Mouse (Mus musculus): ENCODE results near the gene Nipa2.
A peak's percentile ranks its signal among the peaks of the same experiment; 100 is the strongest.

Gene Nipa2

DNA sequence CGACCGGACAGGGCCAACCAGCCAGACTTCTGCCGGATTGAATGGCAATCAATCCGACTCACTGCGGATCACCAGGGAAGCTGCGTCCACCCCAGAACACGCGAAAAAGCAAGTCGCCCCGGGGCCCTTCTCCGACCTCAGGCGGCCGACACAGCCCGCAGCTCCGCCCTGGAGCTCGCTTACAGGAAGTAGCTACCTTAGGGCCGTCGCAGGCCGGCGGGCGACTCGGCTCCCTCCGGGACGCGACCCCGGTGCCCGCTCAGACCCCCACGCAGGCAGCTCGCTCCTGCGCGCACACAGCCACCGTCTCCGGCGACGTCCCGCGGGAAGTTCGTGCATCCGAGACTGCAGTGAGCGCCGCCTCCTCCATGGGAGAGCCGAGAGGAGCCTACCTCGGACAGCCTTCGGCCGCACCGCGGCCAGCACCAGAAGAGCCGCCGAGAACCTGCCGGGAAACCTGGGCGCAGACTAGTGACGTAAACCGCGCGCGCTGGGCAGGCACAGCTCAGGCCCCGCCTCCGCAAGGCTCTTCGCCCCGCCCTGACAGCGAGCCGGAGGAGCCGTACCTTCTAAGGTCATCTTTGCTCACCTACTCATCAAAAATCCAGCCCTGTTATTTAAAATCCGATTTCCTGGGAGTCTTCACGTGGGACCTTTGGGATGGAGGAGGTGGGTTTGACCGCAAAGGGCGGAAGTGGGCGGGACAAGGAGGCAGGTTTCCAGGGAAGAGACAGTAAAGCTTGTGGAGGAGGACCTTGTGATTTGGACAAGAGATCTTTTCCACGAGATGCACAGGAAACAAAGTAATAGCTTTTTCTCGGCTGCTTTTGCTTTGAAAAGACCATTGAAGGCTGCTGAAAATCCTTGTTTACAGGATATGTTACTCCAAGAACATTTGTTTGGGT lies at the start of gene Nipa2:
Gene Nipa2 (minus strand): TSS at position 473 of the 905 bp plus-strand sequence.
- DNase-seq (ENCODE audit: low spot score): peak; percentile 92

GRCm38 (mm10) chr7:56011018-56011333 lies 48.7 kb upstream of the Nipa2 start:
- no peak for DNase-seq (ENCODE audit: low spot score)

DNA sequence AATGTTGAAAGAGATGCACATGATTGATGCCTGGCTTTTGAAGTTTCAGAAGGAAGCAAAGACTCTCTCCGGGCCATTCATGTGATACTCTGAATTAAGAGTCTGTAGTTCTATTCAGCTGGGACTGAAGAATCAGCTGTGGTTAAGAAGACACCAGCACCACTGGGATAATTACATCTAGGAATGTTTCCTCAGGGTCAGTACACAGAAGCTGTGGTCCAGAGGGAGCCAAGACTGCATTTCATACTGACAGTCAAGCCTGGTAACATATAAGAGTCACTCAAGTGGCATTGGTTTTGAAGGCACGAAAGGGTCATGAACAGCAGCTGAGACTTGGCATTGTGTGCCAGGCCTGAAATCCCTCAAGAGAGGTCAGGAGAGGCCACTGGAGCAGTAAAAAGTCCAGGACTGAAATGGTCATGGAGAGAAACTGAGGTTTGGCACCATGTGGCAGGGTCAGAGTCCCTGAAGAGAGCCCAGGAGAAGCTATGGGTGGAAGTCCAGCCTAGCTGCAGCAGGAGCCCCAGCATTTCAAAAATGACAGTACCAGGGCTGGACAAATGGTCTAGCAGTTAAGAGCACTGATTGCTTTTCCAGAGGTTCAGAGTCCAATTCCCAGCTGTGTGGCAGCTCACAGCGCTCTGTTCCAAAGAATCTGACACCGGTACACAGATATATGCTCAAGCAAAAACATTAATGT lies 48.2 kb upstream of the Nipa2 start:
- DNase-seq (ENCODE audit: low spot score): no peak

GRCm38 (mm10) chr7:55998997-55999396 lies 36.7 kb upstream of the Nipa2 start:
- no peak for DNase-seq (ENCODE audit: low spot score)

DNA sequence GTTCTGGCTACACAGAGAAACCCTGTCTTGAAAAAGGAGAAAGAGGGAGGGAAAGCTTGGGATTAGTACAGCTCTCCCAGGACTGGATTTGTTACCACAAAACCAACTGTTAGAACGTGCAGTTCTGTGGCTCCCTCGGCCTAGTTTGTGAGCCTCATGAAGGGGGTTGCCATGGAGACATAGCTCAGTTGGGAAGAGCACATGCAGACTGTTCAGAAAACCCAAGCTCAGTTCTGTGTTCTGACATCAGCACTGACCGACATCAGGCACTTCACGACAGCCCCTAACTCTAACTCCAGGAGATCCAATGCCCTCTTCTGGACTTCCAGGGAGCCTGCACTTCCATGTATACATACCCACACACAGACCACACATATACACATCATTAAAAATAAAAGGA lies 32.7 kb upstream of the Nipa2 start:
- DNase-seq (ENCODE audit: low spot score): no peak

GRCm38 (mm10) chr7:55991858-55992257 lies 29.6 kb upstream of the Nipa2 start:
- no peak for DNase-seq (ENCODE audit: low spot score)

DNA sequence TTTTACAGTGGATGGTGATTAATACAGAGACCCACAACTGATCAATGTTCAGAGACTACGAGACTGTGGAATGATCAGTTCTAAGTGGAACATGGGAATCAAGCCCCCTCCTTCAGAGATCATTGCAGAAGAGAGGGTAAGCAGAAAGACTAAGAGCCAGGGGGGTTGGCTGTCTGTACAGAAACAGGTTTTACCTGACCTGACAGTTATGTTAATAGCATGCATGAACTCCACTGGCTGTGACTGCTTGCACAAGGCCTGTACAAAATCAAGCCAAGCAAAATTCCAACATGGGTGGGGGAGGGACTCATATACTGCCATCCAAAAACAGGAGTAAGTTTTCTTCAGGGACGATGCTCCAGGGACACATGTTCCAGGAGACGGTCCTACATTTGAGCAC lies 28.9 kb upstream of the Nipa2 start:
- DNase-seq (ENCODE audit: low spot score): no peak

DNA sequence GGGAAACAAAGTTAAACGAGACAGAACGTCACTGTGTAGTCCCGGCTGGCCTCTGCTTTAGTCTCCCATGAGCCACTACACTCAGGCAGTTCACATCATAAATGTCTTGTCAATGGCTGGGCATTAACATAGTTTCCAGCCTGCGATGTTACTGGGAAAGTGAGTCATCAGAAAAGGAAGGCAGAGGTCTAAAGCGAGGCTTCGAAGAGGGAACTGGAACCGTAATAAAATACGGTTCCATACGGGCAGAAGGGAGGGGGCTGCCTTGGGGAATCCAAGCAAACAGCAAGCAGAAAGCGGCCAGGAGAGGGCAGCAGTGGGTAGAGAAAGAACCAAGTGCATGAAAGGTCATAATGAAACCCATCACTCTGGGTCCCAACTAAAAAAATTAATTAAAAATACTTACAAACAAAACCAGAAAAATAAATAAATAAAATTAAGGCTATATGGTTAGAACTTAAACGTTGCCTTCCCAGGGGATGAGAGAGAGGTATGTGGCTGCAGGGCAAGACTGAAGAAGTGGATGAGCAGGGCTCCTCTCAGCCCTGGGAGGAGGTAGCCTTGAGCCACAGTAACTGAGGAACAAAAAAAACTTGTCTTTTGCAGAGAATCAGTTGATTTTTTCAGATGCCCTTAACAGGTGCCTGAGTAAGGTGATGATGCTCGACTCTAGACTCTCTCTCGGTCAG lies 24.4 kb upstream of the Nipa2 start:
- peak; percentile 45 for DNase-seq (ENCODE audit: low spot score)

DNA sequence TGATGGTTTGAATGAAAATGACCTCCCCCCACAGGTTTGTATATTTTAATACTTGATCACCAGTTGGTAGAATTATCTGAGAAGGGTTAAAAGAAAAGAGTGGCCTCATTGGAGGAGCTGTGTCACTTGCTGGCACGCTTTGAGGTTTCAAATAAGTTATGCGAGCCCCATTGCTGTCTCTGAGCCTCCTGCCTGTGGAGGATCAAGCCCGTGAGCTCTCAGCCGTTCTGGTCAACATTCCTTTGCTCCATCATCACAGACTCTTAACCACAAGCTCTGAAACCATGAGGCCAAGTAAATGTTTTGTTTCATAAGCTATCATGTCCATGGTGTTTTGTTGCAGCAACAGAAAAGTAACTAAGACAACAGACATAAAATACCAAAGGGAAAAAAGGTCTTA lies 22.5 kb upstream of the Nipa2 start:
- DNase-seq (ENCODE audit: low spot score): no peak

GRCm38 (mm10) chr7:55983107-55983506 lies 20.8 kb upstream of the Nipa2 start:
- no peak for DNase-seq (ENCODE audit: low spot score)

GRCm38 (mm10) chr7:55982010-55982700 lies 19.9 kb upstream of the Nipa2 start:
- DNase-seq (ENCODE audit: low spot score): no peak

DNA sequence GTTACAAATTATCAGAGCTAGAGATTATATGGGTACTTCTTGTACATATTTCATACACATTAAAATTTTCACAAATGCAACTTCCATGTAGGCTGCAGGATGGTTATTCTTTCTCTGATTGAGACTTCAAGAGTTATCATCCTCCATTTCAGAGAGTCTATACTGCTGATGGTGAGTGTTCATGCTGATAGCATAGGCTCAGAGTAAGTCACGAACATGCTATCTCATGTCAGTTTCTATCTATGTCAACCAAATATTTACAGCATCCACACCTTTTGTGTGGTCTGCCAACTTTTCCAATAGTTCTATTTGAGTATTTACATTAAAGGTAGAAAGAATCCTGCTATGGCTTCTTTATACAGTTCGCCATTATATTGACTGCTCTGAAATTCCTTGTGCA lies 19.2 kb upstream of the Nipa2 start:
- no peak for DNase-seq (ENCODE audit: low spot score)

DNA sequence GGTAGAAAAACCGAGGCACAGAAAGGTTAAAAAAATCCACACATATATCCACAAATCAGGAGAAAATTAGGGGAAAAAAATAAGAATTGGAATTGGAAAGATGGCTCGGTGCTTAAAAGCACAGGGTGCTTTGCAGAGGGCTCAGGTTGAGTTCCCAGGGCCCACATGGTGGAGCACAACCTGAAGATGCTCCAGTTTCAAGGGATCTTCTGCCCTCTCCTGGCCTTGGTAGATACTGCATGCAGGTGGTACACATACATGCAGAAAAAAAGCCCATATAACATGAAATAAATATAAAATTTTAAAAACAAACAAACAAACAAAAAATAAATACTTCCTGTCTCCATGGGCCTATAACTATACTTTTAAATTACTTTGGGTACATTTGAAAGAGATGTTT lies 12.2 kb upstream of the Nipa2 start:
- no peak for DNase-seq (ENCODE audit: low spot score)

DNA sequence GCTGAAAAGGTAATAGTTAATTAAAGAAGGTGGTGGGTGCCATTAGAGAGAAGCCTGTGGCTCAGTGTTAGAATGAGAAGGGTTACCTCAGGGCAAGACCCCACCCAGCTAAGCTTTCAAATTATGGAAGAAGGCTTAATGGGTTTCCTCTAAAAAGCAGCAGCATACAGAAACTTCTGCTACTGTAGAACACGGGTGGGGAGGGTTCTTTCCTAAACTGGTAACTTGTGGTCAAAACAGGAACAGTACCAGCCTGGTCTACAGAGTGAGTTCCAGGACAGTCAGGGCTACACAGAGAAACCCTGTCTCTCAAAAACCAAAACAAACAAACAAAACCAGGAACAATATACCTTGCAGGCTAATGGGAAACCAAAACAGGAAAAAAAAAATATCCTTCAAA lies 7.1 kb upstream of the Nipa2 start:
- DNase-seq (ENCODE audit: low spot score): no peak

DNA sequence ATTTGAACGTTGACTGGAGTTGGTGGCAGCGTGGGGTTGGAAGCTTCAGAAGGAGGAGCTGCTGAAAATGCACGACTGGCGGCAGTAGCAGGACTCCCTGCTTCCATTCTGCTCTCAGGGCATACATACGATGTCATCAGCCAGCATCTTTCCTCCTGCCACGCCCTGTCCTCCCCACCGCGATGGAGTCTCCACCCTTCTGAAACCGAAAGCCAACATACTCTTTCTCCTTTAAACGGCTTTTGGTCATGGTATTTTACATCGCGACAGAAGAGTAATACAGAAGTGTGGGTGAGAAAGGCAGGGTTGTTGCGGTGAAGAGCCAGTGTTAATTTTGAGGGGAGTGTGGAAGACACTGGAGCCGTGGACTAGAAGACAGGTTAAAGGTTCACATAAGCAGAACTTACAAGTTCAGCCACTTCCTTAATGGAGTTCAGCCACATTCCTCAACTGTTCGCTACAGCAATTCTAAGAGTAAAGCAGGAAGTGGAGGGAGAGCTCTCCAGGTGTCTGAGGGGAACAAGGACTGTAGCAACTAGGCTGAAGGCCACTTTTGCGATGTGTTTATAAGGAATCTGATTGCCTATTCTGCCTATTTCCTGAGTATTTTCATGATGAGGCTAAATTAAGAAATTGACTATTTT lies 6.1 kb upstream of the Nipa2 start:
- peak; percentile 31 for DNase-seq (ENCODE audit: low spot score)

- no peak for DNase-seq (ENCODE audit: low spot score)
Observed at GRCm38 (mm10) chr7:55966866-55967460, 4.7 kb upstream of the Nipa2 start.

GRCm38 (mm10) chr7:55960506-55960905 lies 1.8 kb downstream of the Nipa2 start:
- DNase-seq (ENCODE audit: low spot score): no peak

- no peak for DNase-seq (ENCODE audit: low spot score)
Observed at GRCm38 (mm10) chr7:55959801-55960200, 2.5 kb downstream of the Nipa2 start.

DNA sequence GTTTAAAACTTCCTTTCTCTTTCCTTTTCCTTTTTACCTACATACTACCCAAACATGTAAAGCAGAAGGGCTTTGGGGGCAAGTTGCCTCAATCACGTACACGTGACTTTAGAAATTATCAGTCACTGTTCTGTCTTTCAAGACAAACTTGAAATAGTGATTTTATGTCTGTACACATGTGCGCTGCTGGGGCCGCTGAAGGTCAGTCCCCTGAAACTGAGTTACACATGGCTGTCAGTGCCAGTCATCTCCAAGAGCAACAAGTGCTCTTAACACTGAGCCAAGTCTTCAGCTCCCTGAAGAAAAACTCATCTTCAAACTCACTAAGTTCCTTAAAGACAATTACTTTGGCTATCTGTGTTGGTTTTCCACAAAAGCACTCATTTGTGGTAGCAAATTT lies 4.4 kb downstream of the Nipa2 start:
- no peak for DNase-seq (ENCODE audit: low spot score)

GRCm38 (mm10) chr7:55957178-55957577 lies 5.1 kb downstream of the Nipa2 start:
- no peak for DNase-seq (ENCODE audit: low spot score)

- no peak for DNase-seq (ENCODE audit: low spot score)
Observed at GRCm38 (mm10) chr7:55956054-55956453, 6.2 kb downstream of the Nipa2 start.

Data from spleen, adult 12 weeks (tissue).